Mouse (Mus musculus): ENCODE data around the gene Gm5157.
"Not testable (repeated sequence)": the region's sequence is repeated elsewhere in the genome, so short reads cannot be mapped to it uniquely, and the experiment has no call there.

The Gm5157 gene

GRCm38 (mm10) chr7:21190323-21190722, at the start of gene Gm5157:
Gene Gm5157 (minus strand): TSS chr7:21190423.
- DNase-seq (ENCODE audit: low spot score in 2 of 2) = not testable (repeated sequence)

GRCm38 (mm10) chr7:21161885-21162284, 28.3 kb downstream of the Gm5157 start, which contains the start of gene Vmn1r123:
Gene Vmn1r123 (plus strand): TSS chr7:21162185.
- DNase-seq (ENCODE audit: low spot score in 2 of 2) = not testable (repeated sequence)

Data from frontal cortex, postnatal 10 days (tissue).